Mouse (Mus musculus) embryonic facial prominence, embryonic 14.5 days (tissue): ENCODE data around the gene Acy3. TPM values are rescaled to one million over a fixed set of nuclear protein-coding genes. Genes with fewer than 3 reads are reported as not detected.
A peak's percentile ranks its signal among the peaks of the same experiment; 100 is the strongest.
"Not testable (repeated sequence)": the region's sequence is repeated elsewhere in the genome, so short reads cannot be mapped to it uniquely, and the experiment has no call there.

Source experiments
- ATAC-seq: fragments of 200-750 bp; cut with Nextera tagmentation; 2 replicates; pipeline ENCODE4 v1.8.0; 2017; ENCODE audit warnings: low read depth, moderate number of reproducible peaks, moderate TSS enrichment
- DNase-seq: peaks from one replicate; pipeline ENCODE4 v3.0.0-alpha.2; 2015; ENCODE audit warnings: low spot score
- H3K27ac ChIP-seq: fragments of 300-500 bp; sonication (generic); replicated peaks from 2 replicates; pipeline ENCODE4 v1.5.1; 2014; ENCODE audit warnings: low read depth, mild to moderate bottlenecking, low read length, moderate library complexity
- H3K27me3 ChIP-seq: fragments of 300-500 bp; sonication (generic); replicated peaks from 2 replicates; pipeline ENCODE4 v1.6.1; 2014; ENCODE audit warnings: low read length; ENCODE audit not compliant: control insufficient read depth, insufficient read depth
- H3K36me3 ChIP-seq: fragments of 300-500 bp; sonication (generic); 2 replicates; pipeline ENCODE4 v1.6.1; 2014; ENCODE audit warnings: low read length, mixed read lengths; ENCODE audit not compliant: control insufficient read depth, insufficient read depth
- H3K4me1 ChIP-seq: fragments of 300-500 bp; sonication (generic); 2 replicates; pipeline ENCODE4 v1.6.1; 2014; ENCODE audit warnings: antibody characterized with exemption, low read length; ENCODE audit not compliant: control insufficient read depth, insufficient read depth
- H3K4me2 ChIP-seq: fragments of 300-500 bp; sonication (generic); 2 replicates; pipeline ENCODE4 v1.6.1; 2014; ENCODE audit warnings: low read depth, mild to moderate bottlenecking, low read length, moderate library complexity, mixed read lengths
- H3K4me3 ChIP-seq: fragments of 300-500 bp; sonication (generic); 2 replicates; pipeline ENCODE4 v1.5.1; 2014; ENCODE audit warnings: low read depth, mild to moderate bottlenecking, low read length
- H3K9ac ChIP-seq: fragments of 300-500 bp; sonication (generic); 2 replicates; pipeline ENCODE4 v1.6.1; 2014; ENCODE audit warnings: low read depth, mild to moderate bottlenecking, low read length, moderate library complexity, mixed read lengths
- H3K9me3 ChIP-seq: fragments of 300-500 bp; sonication (generic); 2 replicates; pipeline ENCODE4 v1.6.1; 2016; ENCODE audit warnings: low read length; ENCODE audit not compliant: control insufficient read depth
- WGBS: fragments of 180-500 bp; shearing (Covaris S2); extraction: QIAGEN DNeasy Blood & Tissue Kit; methylation state at CpG from one replicate; pipeline ENCODE4 v1.1.7; 2014; 5-methylcytosine and 5-hydroxymethylcytosine counted together
- polyA plus RNA-seq: library from polyadenylated mRNA; unstranded; fragments of >200 nt; fragmentation: Nextera tagmentation; extraction: Ambion mirVana; gene quantifications from 2 replicates; pipeline ENCODE4 v1.2.1, GENCODE M21; 2014

Gene Acy3
- polyA plus RNA-seq, 1 experiment from 2014 or later, result 8.5 TPM

DNA sequence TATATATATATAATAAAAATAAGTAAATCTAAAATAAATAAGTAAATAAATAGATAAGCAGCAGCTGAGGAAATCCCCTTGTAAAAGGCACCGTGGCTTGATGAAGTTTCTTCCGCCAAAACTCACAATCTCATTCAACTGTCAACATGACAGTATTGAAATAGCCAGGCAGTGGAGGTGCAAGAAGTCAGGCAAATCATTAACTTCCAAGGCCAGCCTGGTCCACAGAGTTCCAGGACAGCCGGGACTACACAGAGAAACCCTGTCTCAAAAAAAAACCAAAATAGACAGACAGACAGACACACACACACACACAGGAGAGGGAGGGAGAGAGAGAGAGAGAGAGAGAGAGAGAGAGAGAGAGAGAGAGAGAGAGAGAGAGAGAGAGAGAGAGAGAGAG, 46.9 kb downstream of the Acy3 start:
- 80% methylated on average over 3 of the region's 3 CpGs for WGBS
- H3K4me2 ChIP-seq, result no peak overlapping the region
- H3K4me1 ChIP-seq, result 0 out of 2 replicates have a peak, but pooled peaks cover 2% of the 10 kb centered on the region
- no peak overlapping the region for H3K4me3 ChIP-seq
- no peaks in the 10 kb centered on the region for H3K27me3 ChIP-seq
- H3K36me3 ChIP-seq, result no peaks in the 10 kb centered on the region
- DNase-seq (no peak), ATAC-seq (no peak)
- no peak overlapping the region for H3K27ac ChIP-seq
- H3K9ac ChIP-seq, result no peak overlapping the region
- no peaks in the 10 kb centered on the region for H3K9me3 ChIP-seq

DNA sequence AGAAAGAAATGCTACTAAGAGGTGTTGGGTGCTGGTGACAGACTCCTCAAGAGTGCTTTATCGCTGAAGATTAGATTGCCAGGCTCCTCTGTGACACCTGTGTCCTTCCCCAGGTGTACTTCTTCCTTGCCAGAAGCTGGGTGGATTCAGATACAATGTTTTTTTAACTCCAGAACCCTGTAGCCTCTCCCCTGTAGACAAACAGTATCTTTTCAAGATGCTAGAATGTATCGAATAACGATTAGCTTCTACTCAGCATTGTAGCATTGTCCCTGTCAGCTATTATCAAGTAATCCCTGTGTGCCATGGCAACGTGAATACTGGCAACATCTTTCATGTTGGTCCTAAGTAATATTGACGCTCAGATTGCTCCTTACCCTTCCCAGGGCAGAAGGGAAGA, 47.4 kb downstream of the Acy3 start:
- no peaks in the 10 kb centered on the region for H3K36me3 ChIP-seq
- no peak overlapping the region for H3K4me3 ChIP-seq
- no peak overlapping the region for H3K9ac ChIP-seq
- H3K4me2 ChIP-seq, result no peak overlapping the region
- no peak for ATAC-seq
- H3K4me1 ChIP-seq, result 0 out of 2 replicates have a peak, but pooled peaks cover 4% of the 10 kb centered on the region
- no peak overlapping the region for H3K27ac ChIP-seq
- no peak for DNase-seq
- no peaks in the 10 kb centered on the region for H3K27me3 ChIP-seq
- no peaks in the 10 kb centered on the region for H3K9me3 ChIP-seq
- WGBS, result 71% methylated on average over 5 of the region's 5 CpGs

DNA sequence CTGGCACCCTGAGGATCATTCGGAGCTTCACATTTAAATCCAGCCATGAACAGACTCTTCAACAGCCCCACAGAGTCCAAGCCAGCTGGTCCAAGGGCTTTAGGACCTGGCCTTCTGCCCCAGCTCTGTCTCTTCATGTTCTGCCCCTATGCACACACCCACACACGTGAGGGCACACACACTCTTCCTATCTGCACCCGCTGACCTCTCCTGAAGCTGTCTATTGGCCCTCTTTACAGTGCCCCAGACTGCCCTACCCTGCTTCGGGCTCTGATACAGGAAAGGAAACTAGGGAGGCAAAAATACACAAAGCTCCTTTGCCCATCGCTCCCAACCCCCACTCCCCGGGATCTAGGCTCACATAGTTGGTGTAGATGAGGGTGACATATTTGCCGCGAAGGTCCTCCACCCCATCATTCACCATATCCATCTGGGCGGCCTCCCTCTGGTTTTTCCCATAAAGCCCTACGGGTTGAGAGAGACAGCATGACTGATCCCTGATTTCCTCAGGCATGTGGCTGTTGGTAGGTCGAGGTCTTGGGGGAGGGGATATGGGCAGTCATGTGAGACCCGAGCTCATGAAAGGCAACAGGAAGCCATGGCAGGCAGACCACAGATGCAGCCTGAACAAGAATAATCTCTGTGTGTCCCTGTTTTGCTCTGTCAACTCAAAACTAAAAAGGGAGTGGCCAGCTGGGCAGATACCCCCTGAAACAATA, 50.1 kb downstream of the Acy3 start:
- WGBS, result 69% methylated on average over 12 of the region's 12 CpGs
- no peak for ATAC-seq
- no peak overlapping the region for H3K9ac ChIP-seq

DNA sequence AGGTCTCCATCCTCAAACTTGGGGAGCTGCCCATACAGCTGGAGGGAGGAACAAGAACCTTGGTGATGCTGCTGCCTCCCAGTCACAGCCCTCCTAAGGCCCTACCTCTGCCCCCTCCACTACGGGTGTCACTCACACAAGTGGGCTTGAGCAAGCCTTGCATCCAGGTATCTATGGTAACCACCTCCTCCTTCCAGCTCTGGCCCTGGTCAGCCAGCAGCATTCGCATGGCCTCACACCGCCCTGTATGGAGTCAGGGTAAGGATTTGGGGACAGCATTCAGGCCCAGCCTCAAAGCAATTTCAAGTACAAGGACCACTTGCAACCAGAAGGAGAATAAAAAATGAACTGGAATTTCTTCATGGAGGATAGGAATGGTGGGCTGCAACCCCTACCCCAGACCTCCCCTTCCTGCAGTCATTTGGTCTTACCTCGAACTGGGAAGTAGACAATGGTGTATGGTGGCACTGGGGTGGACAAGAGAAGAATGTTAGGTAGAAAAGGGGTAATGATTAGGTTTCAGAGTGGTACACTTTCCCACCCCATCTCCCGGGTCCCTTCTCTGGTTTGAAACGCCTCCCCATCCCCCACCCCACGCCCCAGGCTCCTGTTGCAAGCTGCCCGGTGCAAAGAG, 50.9 kb downstream of the Acy3 start:
- H3K36me3 ChIP-seq, H3K9me3 ChIP-seq, H3K4me1 ChIP-seq, DNase-seq, H3K27me3 ChIP-seq: not testable (repeated sequence)
- ATAC-seq, result peak; percentile 7; the same call in 1 of the 2 replicates
- peak overlapping the region; percentile 65 for H3K4me3 ChIP-seq
- H3K27ac ChIP-seq, result peak overlapping the region; percentile 81
- peak overlapping the region; percentile 58 for H3K4me2 ChIP-seq
- peak overlapping the region; percentile 82 for H3K9ac ChIP-seq
- 26% methylated on average over 7 of the region's 8 CpGs for WGBS

More for the DNA sequence above, 50.1 kb downstream of the Acy3 start:
- Histone ChIP-seq H3K4me3 (no peak overlapping the region), H3K4me1 (0 out of 2 replicates have a peak, but pooled peaks cover 4% of the 10 kb centered on the region), H3K4me2 (peak overlapping the region; percentile 36), H3K27me3 (no peaks in the 10 kb centered on the region), H3K9me3 (no peaks in the 10 kb centered on the region), H3K36me3 (no peaks in the 10 kb centered on the region), H3K27ac (no peak overlapping the region)
- no peak for DNase-seq

DNA sequence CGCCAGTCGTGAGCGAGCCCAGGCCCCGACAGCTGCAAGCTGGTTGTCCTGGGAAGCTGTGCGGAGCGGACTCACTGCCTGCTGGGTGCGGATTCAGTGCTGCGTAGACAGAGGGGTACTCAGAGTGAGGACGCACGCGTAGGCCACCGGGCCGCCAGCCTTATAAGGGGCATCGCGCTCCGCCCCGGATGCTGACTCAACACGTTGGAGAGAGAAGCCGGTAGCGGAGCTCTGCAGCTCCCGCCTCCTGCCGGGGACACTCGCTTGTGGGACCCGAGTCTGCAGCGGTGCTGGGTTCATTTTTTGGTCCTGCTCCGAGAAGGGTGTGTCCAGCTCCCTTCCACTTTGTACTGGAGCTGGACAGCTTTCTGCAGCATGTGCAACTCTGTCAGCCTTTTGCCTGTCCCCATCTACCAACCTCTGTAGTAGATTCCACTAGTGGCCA, 51.4 kb downstream of the Acy3 start, which contains the start of gene Gstp1:
Gstp1 (minus strand) TSS at position 198 of the 445 bp plus-strand sequence.
- DNase-seq, result peak; percentile 94
- Histone ChIP-seq H3K4me2 (peak within 1 kb of the TSS; percentile 58), H3K4me3 (peak within 1 kb of the TSS; percentile 65), H3K27me3 (no peaks in the 10 kb centered on the region), H3K9me3 (no peaks in the 10 kb centered on the region), H3K36me3 (no peaks in the 10 kb centered on the region), H3K4me1 (0 out of 2 replicates have a peak, but pooled peaks cover 4% of the 10 kb centered on the region), H3K9ac (peak within 1 kb of the TSS; percentile 82), H3K27ac (peak within 1 kb of the TSS; percentile 81)
- peak; percentile 95 for ATAC-seq
- WGBS, result 0% methylated on average over 7 of the region's 26 CpGs

Other genes with a start within 250 kb of the Acy3 start
- gene Kmt5b, start 219.1 kb upstream of the Acy3 start, polyA plus RNA-seq, result 25.6 and 26.3 TPM in 2 replicates
- 31.3 and 32.9 TPM in 2 replicates for gene Chka, start 134.8 kb upstream of the Acy3 start, polyA plus RNA-seq
- 33.6 and 36.5 TPM in 2 replicates for gene Tcirg1, start 79.4 kb upstream of the Acy3 start, polyA plus RNA-seq
- 297 and 302 TPM in 2 replicates for gene Ndufs8, start 73.8 kb upstream of the Acy3 start, polyA plus RNA-seq
- gene Aldh3b1, start 56.8 kb upstream of the Acy3 start, polyA plus RNA-seq, result 4.6 and 4.8 TPM in 2 replicates
- 21.3 and 24.5 TPM in 2 replicates for gene Unc93b1, start 51.4 kb upstream of the Acy3 start, polyA plus RNA-seq
- 0.18 and 0.24 TPM in 2 replicates for gene Aldh3b3, start 27.9 kb upstream of the Acy3 start, polyA plus RNA-seq
- 9.2 and 11.8 TPM in 2 replicates for gene Aldh3b2, start 14.2 kb upstream of the Acy3 start, polyA plus RNA-seq
- 0.10 TPM in 1 of 2 replicates, not detected in the other for gene Tbx10, start 6.2 kb downstream of the Acy3 start, polyA plus RNA-seq
- 25.8 and 29.5 TPM in 2 replicates for gene Nudt8, start 14.0 kb downstream of the Acy3 start, polyA plus RNA-seq
- 1.4 and 1.6 TPM in 2 replicates for gene Gm49405, start 14.1 kb downstream of the Acy3 start, polyA plus RNA-seq
- gene Doc2g, start 16.7 kb downstream of the Acy3 start, polyA plus RNA-seq, result 2.5 and 3.4 TPM in 2 replicates
- 188 and 199 TPM in 2 replicates for gene Ndufv1, start 26.2 kb downstream of the Acy3 start, polyA plus RNA-seq
- gene Gstp1, start 51.4 kb downstream of the Acy3 start, polyA plus RNA-seq, result 483 and 496 TPM in 2 replicates
- gene Gstp2, start 59.5 kb downstream of the Acy3 start, polyA plus RNA-seq, result 1.2 and 4.5 TPM in 2 replicates
- gene Gstp3, start 73.0 kb downstream of the Acy3 start, polyA plus RNA-seq, result 0.35 TPM in 1 of 2 replicates, not detected in the other
- gene Cabp2, start 95.0 kb downstream of the Acy3 start, polyA plus RNA-seq, result not detected in 2 replicates
- 66.1 and 68.6 TPM in 2 replicates for gene Cdk2ap2, start 110.6 kb downstream of the Acy3 start, polyA plus RNA-seq
- 5.6 and 6.6 TPM in 2 replicates for gene Pitpnm1, start 113.4 kb downstream of the Acy3 start, polyA plus RNA-seq
- gene Aip, start 139.3 kb downstream of the Acy3 start, polyA plus RNA-seq, result 81.9 and 88.6 TPM in 2 replicates
- gene Gpr152, start 153.2 kb downstream of the Acy3 start, polyA plus RNA-seq, result 0.08 TPM in 1 of 2 replicates, not detected in the other
- 0.12 TPM in 1 of 2 replicates, not detected in the other for gene Cabp4, start 157.5 kb downstream of the Acy3 start, polyA plus RNA-seq
- gene Coro1b, start 162.0 kb downstream of the Acy3 start, polyA plus RNA-seq, result 139 and 162 TPM in 2 replicates
- 5.1 and 6.7 TPM in 2 replicates for gene Ptprcap, start 167.0 kb downstream of the Acy3 start, polyA plus RNA-seq
- gene Rps6kb2, start 176.8 kb downstream of the Acy3 start, polyA plus RNA-seq, result 34.1 and 43.2 TPM in 2 replicates
- gene Carns1, start 188.9 kb downstream of the Acy3 start, polyA plus RNA-seq, result 4.3 and 5.3 TPM in 2 replicates
- gene Tbc1d10c, start 204.7 kb downstream of the Acy3 start, polyA plus RNA-seq, result 3.6 and 3.8 TPM in 2 replicates
- 744 and 800 TPM in 2 replicates for gene Ppp1ca, start 205.5 kb downstream of the Acy3 start, polyA plus RNA-seq
- gene Rad9a, start 215.1 kb downstream of the Acy3 start, polyA plus RNA-seq, result 28.9 and 32.4 TPM in 2 replicates
- gene Clcf1, start 227.7 kb downstream of the Acy3 start, polyA plus RNA-seq, result 6.0 and 6.3 TPM in 2 replicates
- not detected in 2 replicates for gene AC109138.7, start 227.8 kb downstream of the Acy3 start, polyA plus RNA-seq
- 28.1 and 31.3 TPM in 2 replicates for gene Pold4, start 245.3 kb downstream of the Acy3 start, polyA plus RNA-seq